Mouse (Mus musculus) intestine, embryonic 14.5 days (tissue): ENCODE measurements around the gene Fat3. TPM values are rescaled to one million over a fixed set of nuclear protein-coding genes. Genes with fewer than 3 reads are reported as not detected.

Source experiments
- ATAC-seq: fragments of 200-750 bp; cut with Nextera tagmentation; replicated peaks from 2 replicates; pipeline ENCODE4 v1.8.0; 2017; ENCODE audit warnings: low read depth, moderate number of reproducible peaks, moderate TSS enrichment, moderate library complexity; ENCODE audit not compliant: low FRiP score, low TSS enrichment
- DNase-seq: peaks from one replicate; pipeline ENCODE4 v3.0.0-alpha.2; 2018; ENCODE audit warnings: low spot score
- H3K27ac ChIP-seq: fragments of 300-500 bp; sonication (generic); 2 replicates; pipeline ENCODE4 v1.5.1; 2014; ENCODE audit warnings: low read depth, mild to moderate bottlenecking, control low read depth
- H3K27me3 ChIP-seq: fragments of 300-500 bp; sonication (generic); replicated peaks from 2 replicates; pipeline ENCODE4 v1.6.1; 2014; ENCODE audit warnings: low read length, control low read depth; ENCODE audit not compliant: control insufficient read depth, insufficient read depth
- H3K36me3 ChIP-seq: fragments of 300-500 bp; sonication (generic); 2 replicates; pipeline ENCODE4 v1.6.1; 2014; ENCODE audit warnings: low read length, control low read depth; ENCODE audit not compliant: control insufficient read depth, insufficient read depth
- H3K4me1 ChIP-seq: fragments of 300-500 bp; sonication (generic); replicated peaks from 2 replicates; pipeline ENCODE4 v1.6.1; 2014; ENCODE audit warnings: low read length, control low read depth, mixed read lengths; ENCODE audit not compliant: control insufficient read depth, insufficient read depth
- H3K4me2 ChIP-seq: fragments of 300-500 bp; sonication (generic); 2 replicates; pipeline ENCODE4 v1.6.1; 2014; ENCODE audit warnings: low read length
- H3K4me3 ChIP-seq: fragments of 300-500 bp; sonication (generic); 2 replicates; pipeline ENCODE4 v1.5.1; 2014; ENCODE audit warnings: low read depth, low read length, control low read depth, mixed read lengths
- H3K9ac ChIP-seq: fragments of 300-500 bp; sonication (generic); 2 replicates; pipeline ENCODE4 v1.6.1; 2014; ENCODE audit warnings: mild to moderate bottlenecking, low read length
- H3K9me3 ChIP-seq: fragments of 300-500 bp; sonication (generic); 2 replicates; pipeline ENCODE4 v1.6.1; 2016; ENCODE audit warnings: low read length, control low read depth; ENCODE audit not compliant: control insufficient read depth
- WGBS: fragments of 180-500 bp; shearing (Covaris S2); extraction: QIAGEN DNeasy Blood & Tissue Kit; methylation state at CpG from one replicate; pipeline ENCODE4 v1.1.7; 2014; 5-methylcytosine and 5-hydroxymethylcytosine counted together
- polyA plus RNA-seq: library from polyadenylated mRNA; unstranded; fragments of >200 nt; fragmentation: Nextera tagmentation; extraction: Ambion mirVana; gene quantifications from 2 replicates; pipeline ENCODE4 v1.2.1, GENCODE M21; 2014

The Fat3 gene
- polyA plus RNA-seq, 1 experiment from 2014 or later = 1.2 TPM

DNA sequence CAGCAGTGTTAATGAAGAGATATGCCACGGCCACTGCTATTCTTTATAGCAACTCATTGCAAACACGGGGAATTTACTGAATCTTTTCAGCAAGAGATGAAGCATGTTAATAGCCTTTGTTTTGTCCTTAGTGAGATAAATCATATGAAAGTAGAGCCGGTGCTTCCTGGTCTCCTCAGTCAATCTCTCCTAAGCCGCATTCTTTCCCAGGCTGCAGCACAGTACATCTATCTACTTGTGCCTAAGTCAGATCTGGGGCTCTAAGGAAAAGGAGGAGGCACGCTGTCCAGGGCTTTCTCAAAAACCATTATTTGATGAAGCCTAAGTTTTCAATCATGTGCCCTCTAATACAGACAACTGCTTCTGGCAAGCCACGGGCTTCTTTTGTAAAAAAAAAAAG, 361.8 kb downstream of the Fat3 start:
- no peaks in the 10 kb centered on the region for H3K9me3 ChIP-seq
- no peaks in the 10 kb centered on the region for H3K27me3 ChIP-seq
- H3K9ac ChIP-seq = no peak overlapping the region
- ATAC-seq (no peak), DNase-seq (no peak)
- no peaks in the 10 kb centered on the region for H3K4me1 ChIP-seq
- 49% methylated on average over 6 of the region's 6 CpGs for WGBS
- H3K4me3 ChIP-seq = no peak overlapping the region
- H3K36me3 ChIP-seq = no peaks in the 10 kb centered on the region
- no peak overlapping the region for H3K4me2 ChIP-seq
- H3K27ac ChIP-seq = no peak overlapping the region

DNA sequence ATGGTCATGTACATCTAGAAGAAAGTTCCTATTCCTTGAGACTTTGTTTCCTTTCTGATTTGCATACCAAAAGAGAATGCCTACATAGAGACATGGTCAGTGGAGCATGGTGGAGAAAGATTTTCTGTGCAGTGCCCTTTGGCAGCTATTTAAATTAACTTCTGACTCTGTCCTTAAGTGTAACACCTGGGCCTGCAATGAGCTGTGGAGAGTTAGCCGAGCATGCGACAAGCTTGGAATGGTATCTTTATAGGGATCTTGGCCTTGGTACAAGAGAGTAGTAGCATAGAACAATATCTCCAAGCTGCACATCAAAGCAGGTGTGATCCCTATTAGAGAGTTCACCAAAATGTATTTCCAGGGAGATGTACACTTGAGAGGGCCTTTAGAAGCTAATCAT, 368.0 kb downstream of the Fat3 start:
- Histone ChIP-seq H3K36me3 (no peaks in the 10 kb centered on the region), H3K4me2 (no peak overlapping the region), H3K27ac (no peak overlapping the region), H3K4me1 (no peaks in the 10 kb centered on the region), H3K9ac (no peak overlapping the region), H3K27me3 (no peaks in the 10 kb centered on the region), H3K9me3 (no peaks in the 10 kb centered on the region), H3K4me3 (no peak overlapping the region)
- no peak for ATAC-seq
- 89% methylated on average over 2 of the region's 2 CpGs for WGBS
- no peak for DNase-seq

DNA sequence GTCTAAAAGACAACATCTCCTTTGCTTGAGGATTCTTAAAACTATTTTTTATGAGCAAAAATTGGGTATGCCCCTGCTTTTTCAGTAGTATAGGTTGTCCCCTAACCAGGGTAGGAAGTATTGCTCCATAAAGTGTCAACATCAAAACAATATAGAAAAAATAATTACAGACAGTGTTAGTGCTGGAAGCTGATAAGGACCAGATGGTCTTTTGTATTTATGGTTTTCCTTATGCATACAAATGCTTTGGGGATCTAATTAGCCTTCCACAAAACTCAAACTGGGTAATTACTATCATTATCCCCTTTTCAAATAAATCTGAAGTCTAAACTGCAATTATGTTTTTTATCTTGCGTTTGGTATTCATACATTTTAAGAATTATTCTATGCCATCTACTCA, 368.5 kb downstream of the Fat3 start:
- H3K4me2 ChIP-seq = no peak overlapping the region
- no peak overlapping the region for H3K9ac ChIP-seq
- no peak for ATAC-seq
- H3K27ac ChIP-seq = no peak overlapping the region
- H3K36me3 ChIP-seq = no peaks in the 10 kb centered on the region
- no peak overlapping the region for H3K4me3 ChIP-seq
- no peaks in the 10 kb centered on the region for H3K27me3 ChIP-seq
- H3K9me3 ChIP-seq = no peaks in the 10 kb centered on the region
- 91% methylated on average over 1 of the region's 1 CpGs for WGBS
- no peak for DNase-seq
- H3K4me1 ChIP-seq = no peaks in the 10 kb centered on the region

DNA sequence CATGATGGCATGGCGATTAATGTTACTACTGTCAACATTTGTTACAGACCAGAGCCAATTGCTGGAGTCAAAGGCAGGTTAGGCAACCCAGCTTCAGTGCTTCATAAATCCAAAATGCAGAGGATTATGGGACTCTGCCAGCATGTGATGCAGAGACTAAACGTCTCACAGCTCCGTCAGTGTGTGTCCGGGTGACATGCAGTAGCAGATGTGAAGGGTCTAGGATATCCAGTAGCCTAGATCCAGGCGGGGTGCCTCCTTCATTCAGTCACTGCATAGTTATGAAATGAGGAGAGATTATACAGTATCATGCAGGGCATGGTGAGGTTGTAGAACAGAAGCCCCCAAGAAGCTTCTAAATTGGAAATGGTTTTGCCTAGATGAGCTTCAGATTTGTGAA, 379.3 kb downstream of the Fat3 start:
- H3K9ac ChIP-seq = no peak overlapping the region
- no peak for DNase-seq
- H3K4me3 ChIP-seq = no peak overlapping the region
- no peaks in the 10 kb centered on the region for H3K27me3 ChIP-seq
- H3K4me2 ChIP-seq = no peak overlapping the region
- H3K27ac ChIP-seq = no peak overlapping the region
- no peaks in the 10 kb centered on the region for H3K9me3 ChIP-seq
- WGBS = 74% methylated on average over 5 of the region's 5 CpGs
- no peaks in the 10 kb centered on the region for H3K4me1 ChIP-seq
- no peak for ATAC-seq
- H3K36me3 ChIP-seq = no peaks in the 10 kb centered on the region

DNA sequence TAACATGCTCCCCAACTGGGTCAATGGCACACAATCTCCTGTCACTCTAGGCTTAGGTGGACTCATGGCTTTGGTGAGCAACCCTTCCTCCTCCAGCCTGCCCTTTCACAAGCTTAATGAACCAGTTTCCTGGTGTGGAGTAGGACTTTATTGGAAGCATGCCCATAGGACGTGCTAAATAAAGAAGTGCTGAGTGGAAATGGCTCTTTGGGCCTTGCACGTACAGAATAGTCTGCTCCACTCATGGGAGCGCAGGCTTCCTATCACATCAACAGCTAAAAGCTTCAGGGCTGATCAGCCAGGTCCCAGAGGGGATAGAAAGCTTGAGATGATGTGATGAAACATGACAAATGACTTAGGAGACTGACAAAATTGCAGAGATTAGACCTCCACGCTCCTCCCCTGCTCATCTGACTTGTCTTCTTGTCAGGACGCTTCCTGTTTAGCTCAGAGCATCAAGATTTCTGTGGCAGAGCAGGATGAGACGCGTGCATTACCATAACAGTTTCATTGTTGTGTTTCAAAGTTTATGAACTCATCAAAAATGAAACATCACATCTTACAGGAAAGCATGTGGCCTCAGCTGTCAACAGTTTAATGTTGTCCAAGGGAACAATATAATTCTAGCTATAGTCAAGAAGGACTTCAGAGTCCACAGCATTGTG, 386.1 kb downstream of the Fat3 start:
- H3K27ac ChIP-seq = peak overlapping the region; percentile 5; the same call in 1 of the 2 replicates
- ATAC-seq = no peak
- H3K4me2 ChIP-seq = no peak overlapping the region
- no peaks in the 10 kb centered on the region for H3K36me3 ChIP-seq
- no peak for DNase-seq
- H3K27me3 ChIP-seq = no peaks in the 10 kb centered on the region
- H3K4me3 ChIP-seq = no peak overlapping the region
- WGBS = 62% methylated on average over 7 of the region's 7 CpGs
- H3K9ac ChIP-seq = no peak overlapping the region
- no peaks in the 10 kb centered on the region for H3K9me3 ChIP-seq
- no peaks in the 10 kb centered on the region; the same call in 1 of the 2 replicates for H3K4me1 ChIP-seq

DNA sequence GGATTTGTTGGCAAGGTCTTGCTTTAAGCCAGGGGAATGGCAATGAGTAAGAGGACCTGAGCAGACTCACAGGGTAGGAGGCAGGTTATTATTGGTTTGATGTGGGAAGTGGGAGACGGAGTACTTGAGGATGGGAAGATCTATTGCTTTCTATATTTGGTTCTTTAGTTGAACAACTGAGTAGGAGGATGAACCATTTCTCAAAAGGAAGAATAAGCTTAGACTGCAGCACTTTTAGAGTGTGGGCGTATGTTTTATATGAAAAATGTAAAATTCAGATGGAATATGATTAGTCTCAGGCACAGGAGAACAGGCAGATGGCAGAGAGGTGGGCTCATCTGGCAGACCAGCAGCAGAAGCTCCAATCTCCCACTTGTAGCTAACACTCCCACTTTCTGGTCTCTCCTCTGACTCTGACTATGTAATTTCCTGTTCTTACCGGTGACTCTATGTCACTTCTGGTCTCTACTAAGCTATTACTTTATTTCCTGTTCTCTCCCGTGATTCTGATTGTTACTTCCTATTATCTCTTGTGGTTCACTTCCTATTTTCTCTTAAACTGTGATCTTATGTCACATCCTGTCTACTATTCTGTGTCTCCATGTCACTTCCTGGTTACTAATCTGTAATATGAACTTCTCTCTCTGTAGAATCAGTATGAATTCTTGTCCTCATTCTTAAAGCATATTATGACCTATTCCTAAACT, 387.0 kb downstream of the Fat3 start:
- Histone ChIP-seq H3K27ac (peak overlapping the region; percentile 5; the same call in 1 of the 2 replicates), H3K9me3 (no peaks in the 10 kb centered on the region), H3K4me1 (no peaks in the 10 kb centered on the region; the same call in 1 of the 2 replicates), H3K4me3 (no peak overlapping the region), H3K27me3 (no peaks in the 10 kb centered on the region), H3K36me3 (no peaks in the 10 kb centered on the region), H3K4me2 (no peak overlapping the region), H3K9ac (no peak overlapping the region)
- ATAC-seq = no peak
- 75% methylated on average over 4 of the region's 4 CpGs for WGBS
- DNase-seq = no peak

DNA sequence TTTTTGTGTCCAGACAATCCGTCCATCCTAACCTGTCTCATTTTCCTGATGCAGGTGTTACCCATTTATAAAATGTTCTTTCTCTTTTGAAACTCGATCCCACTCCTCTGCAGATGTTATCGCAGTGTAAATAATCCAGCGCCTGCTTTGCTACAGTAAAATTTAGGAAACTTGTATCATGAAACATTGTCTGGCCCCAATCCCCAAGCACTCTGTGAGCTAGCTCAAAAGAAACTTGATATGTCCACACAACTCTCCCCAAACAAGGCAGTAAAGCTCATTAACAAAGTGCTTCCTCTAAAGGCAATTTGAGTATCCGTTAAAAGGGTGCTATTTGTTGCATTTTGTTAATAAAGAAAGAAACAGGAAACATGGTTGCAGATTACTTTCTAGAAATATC, 393.2 kb downstream of the Fat3 start:
- ATAC-seq = no peak
- H3K27ac ChIP-seq = no peak overlapping the region

DNA sequence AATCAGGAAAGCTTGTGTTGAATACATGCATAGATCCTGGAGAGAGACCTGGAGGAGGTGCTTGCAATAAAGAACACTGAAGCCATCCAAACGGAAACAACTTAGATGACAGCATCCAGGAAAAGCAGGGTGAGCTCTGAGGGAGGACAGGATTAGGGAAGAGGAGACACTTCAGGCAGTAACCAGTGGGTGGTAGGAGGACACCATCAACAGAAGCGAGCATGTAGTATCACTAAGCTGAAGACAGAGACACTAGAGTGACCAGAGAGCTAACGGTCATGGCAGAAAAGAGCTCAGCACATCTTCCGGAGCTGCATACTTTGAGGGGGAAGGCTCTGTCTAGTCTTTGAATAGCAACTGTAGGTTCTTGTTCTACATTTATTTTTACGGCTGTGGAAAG, 393.7 kb downstream of the Fat3 start:
- no peak for DNase-seq
- H3K9me3 ChIP-seq = no peaks in the 10 kb centered on the region
- 58% methylated on average over 5 of the region's 5 CpGs for WGBS

More for the DNA sequence above, 393.2 kb downstream of the Fat3 start:
- no peaks in the 10 kb centered on the region for H3K9me3 ChIP-seq
- H3K4me1 ChIP-seq = no peaks in the 10 kb centered on the region
- WGBS = 37% methylated on average over 5 of the region's 5 CpGs
- H3K4me3 ChIP-seq = no peak overlapping the region
- H3K4me2 ChIP-seq = no peak overlapping the region
- H3K36me3 ChIP-seq = no peaks in the 10 kb centered on the region
- no peak overlapping the region for H3K9ac ChIP-seq
- no peak for DNase-seq
- no peaks in the 10 kb centered on the region for H3K27me3 ChIP-seq

DNA sequence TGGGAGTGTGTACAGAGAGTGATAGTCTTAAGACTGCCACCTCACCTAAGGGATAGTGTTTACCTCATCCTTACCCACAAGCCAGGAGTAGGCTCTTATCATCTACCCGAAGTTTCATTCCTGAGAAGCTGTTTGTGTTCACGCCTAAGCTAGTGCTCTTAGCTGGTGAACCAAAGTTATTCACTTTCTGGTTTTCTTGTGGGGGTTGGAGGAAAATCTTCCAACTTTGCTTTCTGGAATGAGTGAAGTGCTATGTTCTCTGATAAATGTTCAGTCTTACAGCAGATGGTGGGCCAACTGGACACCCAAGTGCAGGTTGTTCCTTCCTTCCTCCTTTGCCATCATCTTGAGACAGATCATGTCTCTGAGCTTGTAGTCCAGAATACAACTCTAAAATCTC, 402.5 kb downstream of the Fat3 start:
- Histone ChIP-seq H3K27me3 (no peaks in the 10 kb centered on the region), H3K4me2 (no peak overlapping the region), H3K4me3 (no peak overlapping the region), H3K36me3 (no peaks in the 10 kb centered on the region), H3K9me3 (no peaks in the 10 kb centered on the region), H3K9ac (no peak overlapping the region), H3K4me1 (no peaks in the 10 kb centered on the region), H3K27ac (no peak overlapping the region)
- ATAC-seq (no peak), DNase-seq (no peak)
- WGBS = 79% methylated on average over 2 of the region's 2 CpGs

More for the DNA sequence above, 393.7 kb downstream of the Fat3 start:
- Histone ChIP-seq H3K4me1 (no peaks in the 10 kb centered on the region), H3K4me2 (no peak overlapping the region), H3K4me3 (no peak overlapping the region), H3K27me3 (no peaks in the 10 kb centered on the region), H3K36me3 (no peaks in the 10 kb centered on the region), H3K27ac (no peak overlapping the region), H3K9ac (no peak overlapping the region)
- ATAC-seq = no peak
